Mouse (Mus musculus) lung, postnatal 36 days (tissue): ENCODE results near the gene Zfp618.

Experiments used
- DNase-seq: peaks from one replicate; pipeline ENCODE4 v3.0.0; 2022; ENCODE audit warnings: mixed read lengths

Zfp618 gene

DNA sequence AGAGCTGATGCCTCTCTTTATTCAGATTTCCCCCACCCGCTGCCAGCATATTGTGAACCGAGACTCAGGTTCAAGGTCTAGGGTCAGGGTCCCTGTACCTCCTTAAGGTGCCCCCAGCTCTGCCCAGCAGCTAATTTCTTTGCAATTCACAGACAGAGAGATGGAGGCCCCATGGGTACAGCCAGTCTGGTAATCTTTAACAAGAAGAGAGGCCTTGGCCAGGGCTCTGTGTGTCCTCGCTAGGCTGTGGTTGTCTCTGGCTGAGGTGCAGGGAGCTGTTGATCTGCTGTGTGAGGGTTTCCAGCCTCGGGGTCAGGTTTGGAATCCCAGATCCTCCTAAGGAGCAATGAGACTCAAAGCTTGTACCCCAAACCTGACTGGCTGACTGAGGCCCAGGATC, 200.3 kb downstream of the Zfp618 start:
- no peak for DNase-seq

DNA sequence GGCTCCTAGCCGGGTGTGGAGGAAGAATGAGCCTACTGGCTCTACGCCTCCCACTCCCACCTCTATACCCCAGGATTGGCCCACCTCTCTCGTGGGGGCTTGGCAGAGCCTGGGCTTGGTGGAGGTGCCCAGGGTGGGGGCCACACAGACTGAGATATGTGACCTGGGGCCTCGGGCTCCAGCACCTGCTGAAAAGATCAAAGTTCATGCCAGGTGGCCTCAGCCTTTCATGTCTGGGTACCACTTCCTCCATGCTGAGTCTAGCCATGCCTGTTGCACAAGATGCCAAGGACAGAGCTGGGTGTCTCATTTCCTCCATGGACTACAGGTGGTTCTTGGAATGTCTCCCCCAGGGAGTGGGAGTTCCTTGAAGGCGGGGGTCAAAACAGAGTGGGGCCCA, 200.9 kb downstream of the Zfp618 start:
- no peak for DNase-seq

DNA sequence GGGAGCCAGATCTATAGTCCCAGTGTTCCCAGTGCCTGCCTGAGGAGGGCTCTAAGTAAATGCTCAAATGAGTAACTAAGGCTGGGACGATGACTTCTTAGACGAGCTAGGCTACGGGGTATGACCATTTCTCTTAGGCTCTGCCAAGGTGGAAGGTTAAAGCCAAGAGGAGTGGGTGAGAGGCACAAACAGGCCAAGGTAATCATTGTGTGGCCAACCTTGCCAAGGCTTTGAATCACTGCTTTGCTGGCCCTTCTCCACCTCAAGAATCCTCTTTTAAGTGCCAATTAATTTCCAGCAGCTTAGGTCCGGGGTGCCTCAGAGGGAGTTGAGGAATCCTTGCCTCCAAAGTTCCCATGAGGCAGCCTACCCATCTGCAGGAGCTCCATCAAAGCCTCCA, 204.7 kb downstream of the Zfp618 start:
- DNase-seq: no peak

DNA sequence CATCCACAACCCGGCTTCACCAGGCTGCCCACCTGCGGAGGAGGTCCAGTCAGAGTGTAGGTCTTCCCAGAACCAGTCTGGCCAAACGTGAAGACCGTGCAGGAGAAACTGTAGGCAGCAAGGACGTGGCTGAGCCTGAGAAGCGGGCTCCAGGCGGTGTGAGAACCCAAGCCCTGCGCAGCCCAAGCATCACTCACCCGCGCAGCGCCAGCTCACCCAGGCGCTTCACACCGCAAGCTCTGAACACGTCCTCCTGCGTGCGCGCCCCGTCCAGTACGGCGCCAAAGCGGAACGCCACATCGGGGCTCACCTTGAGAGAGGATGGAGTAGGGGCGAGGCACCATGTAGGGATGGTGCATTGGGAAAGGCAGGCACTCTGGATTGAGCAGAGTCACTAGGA, 205.7 kb downstream of the Zfp618 start:
- no peak for DNase-seq

DNA sequence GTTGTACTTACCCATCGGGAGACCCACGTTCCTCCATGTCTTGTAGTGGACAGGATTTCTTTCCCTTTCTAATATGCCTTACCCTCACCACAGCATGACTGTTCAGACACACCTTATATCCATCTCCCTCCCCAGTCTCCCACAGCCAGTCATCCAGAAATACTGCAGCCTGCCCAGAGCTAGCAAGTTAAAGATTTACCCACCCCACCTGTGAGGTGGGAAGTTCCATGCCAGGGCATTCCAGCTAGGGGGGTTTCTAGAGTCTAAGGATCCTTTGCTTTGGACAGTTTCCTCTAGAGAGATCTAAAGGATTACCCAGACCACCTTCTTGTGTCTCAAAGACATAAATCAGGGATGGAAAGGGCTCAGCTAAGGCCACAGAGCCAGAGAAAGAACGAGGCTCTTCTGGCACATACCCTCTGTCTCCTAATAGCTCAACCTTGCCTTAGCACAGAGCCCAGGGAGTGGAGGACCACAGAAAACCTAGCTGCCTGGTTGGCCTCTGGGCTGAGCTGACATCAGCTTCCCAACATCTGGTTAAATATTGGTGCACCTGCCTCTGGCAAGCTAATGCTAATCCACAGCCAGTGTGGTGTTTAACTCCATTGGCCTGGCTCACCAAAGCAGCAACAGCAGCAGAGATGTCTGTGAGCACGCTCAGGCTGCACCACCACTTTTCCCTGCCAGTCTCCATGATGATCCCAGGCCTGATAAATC, 206.8 kb downstream of the Zfp618 start, which contains the start of gene Kif12:
Gene Kif12 (minus strand): TSS at position 163 of the 717 bp plus-strand sequence.
- no peak for DNase-seq

DNA sequence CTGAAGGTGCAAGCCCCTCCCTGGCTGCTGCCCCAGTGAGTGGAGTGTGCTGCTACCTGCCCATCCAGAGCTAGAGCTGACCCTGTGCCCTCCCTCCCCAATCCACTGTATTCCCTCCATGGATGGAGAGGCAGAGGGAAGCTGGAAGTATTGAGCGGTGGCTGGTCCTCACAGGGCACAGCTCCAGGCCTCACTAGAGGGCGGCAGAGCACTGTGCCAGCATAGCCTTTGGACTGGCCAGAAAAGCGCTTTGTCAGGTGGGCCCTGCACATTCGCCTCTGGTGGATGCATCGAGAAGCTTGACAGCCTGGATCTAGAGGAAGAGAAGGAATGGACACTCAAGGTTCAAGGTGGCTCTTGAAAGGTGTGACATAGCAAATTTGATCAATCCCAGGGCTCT, 216.2 kb downstream of the Zfp618 start:
- DNase-seq: peak; percentile 69

DNA sequence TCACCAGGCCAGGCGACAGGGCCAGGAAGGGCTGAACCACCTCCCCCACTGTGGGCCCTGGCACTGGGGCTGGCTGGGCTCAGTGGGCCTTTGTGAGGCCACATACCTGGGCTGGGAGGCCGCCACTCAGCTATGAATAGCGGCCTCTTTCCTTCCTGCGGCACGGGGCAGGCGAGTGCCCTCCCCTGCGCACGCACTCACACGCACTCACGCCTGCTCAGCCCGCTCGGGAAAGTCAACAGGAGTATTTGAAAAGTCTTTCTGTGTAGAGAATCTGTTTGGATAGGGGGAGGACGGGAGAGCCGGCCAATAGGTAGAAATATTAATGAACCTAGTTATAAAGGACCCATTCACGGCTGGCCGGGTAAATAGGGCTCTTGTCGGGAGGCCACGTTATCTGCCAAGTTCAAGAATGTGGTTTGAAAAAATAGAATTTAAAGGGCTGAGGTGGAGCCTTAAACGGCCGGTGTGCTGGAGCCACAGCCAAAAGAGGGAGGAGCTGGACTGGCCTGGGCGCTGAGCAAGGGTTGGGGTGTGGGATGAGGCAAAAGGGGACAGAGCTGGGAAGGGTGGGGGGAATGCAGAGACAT, 221.0 kb downstream of the Zfp618 start:
- peak; percentile 65 for DNase-seq
